Mouse (Mus musculus) heart, postnatal 0 days (tissue): ENCODE results near the gene Ptov1. TPM values are rescaled to one million over a fixed set of nuclear protein-coding genes. Genes with fewer than 3 reads are reported as not detected.

Experiments used
- ATAC-seq: fragments of 200-750 bp; cut with Nextera tagmentation; 2 replicates; pipeline ENCODE4 v1.8.0; 2017; ENCODE audit warnings: low read depth, moderate number of reproducible peaks, moderate library complexity; ENCODE audit not compliant: insufficient read depth
- DNase-seq: peaks from one replicate; pipeline ENCODE4 v3.0.0-alpha.2; 2016; ENCODE audit warnings: low spot score
- H3K27ac ChIP-seq: fragments of 300-500 bp; sonication (generic); 2 replicates; pipeline ENCODE4 v1.5.1; 2014; ENCODE audit warnings: low read depth, mild to moderate bottlenecking
- H3K27me3 ChIP-seq: fragments of 300-500 bp; sonication (generic); 2 replicates; pipeline ENCODE4 v1.6.1; 2014; ENCODE audit warnings: low read length, mixed read lengths; ENCODE audit not compliant: control insufficient read depth, insufficient read depth
- H3K36me3 ChIP-seq: fragments of 300-500 bp; sonication (generic); replicated peaks from 2 replicates; pipeline ENCODE4 v1.6.1; 2014; ENCODE audit warnings: low read length, mixed read lengths; ENCODE audit not compliant: control insufficient read depth, insufficient read depth
- H3K4me1 ChIP-seq: fragments of 300-500 bp; sonication (generic); 2 replicates; pipeline ENCODE4 v1.6.1; 2014; ENCODE audit warnings: antibody characterized with exemption; ENCODE audit not compliant: control insufficient read depth, insufficient read depth
- H3K4me2 ChIP-seq: fragments of 300-500 bp; sonication (generic); 2 replicates; pipeline ENCODE4 v1.6.1; 2014; ENCODE audit warnings: low read depth, mild to moderate bottlenecking, low read length, moderate library complexity
- H3K4me3 ChIP-seq: fragments of 300-500 bp; sonication (generic); 2 replicates; pipeline ENCODE4 v1.5.1; 2014; ENCODE audit warnings: low read depth, low read length
- H3K9ac ChIP-seq: fragments of 300-500 bp; sonication (generic); replicated peaks from 2 replicates; pipeline ENCODE4 v1.6.1; 2014; ENCODE audit warnings: low read depth, low read length, mixed read lengths
- H3K9me3 ChIP-seq: fragments of 300-500 bp; sonication (generic); replicated peaks from 2 replicates; pipeline ENCODE4 v1.6.1; 2016; ENCODE audit warnings: low read length; ENCODE audit not compliant: control insufficient read depth
- CTCF ChIP-seq: IDR thresholded peaks from 2 replicates; pipeline ENCODE4 v1.5.1; 2016; ENCODE audit warnings: antibody characterized with exemption, control low read depth, low read depth
- EP300 ChIP-seq: IDR thresholded peaks from 2 replicates; pipeline ENCODE4 v1.6.1; 2016; ENCODE audit warnings: antibody characterized with exemption, low read depth
- WGBS: fragments of 180-500 bp; shearing (Covaris S2); extraction: QIAGEN DNeasy Blood & Tissue Kit; methylation state at CpG from one replicate; pipeline ENCODE4 v1.1.7; 2014; 5-methylcytosine and 5-hydroxymethylcytosine counted together
- microRNA counts: library from miRNA; unstranded; fragments of <30 nt; microRNA quantifications from one replicate; lab custom pipeline; 2015
- microRNA-seq: library from miRNA; unstranded; fragments of <30 nt; microRNA quantifications from one replicate; pipeline ENCODE4, GENCODE M21; 2016
- polyA plus RNA-seq: library from polyadenylated mRNA; unstranded; fragments of >200 nt; fragmentation: Nextera tagmentation; extraction: Ambion mirVana; gene quantifications from 2 replicates; pipeline ENCODE4 v1.2.1, GENCODE M21; 2015
- total RNA-seq: library from RNA; depleted of rRNA; stranded (reverse); fragments of >200 nt; gene quantifications from 2 replicates; pipeline ENCODE4 v1.2.3, GENCODE M21; 2014; ENCODE audit warnings: low replicate concordance; rRNA removed

The Ptov1 gene
- total and polyA plus RNA-seq, 2 experiments from 2014 or later = 248 to 335 TPM

GRCm38 (mm10) chr7:44814952-44815553 lies 54.5 kb downstream of the Ptov1 start:
- no peaks in the 10 kb centered on the region for H3K9me3 ChIP-seq
- no peaks in the 10 kb centered on the region for H3K27me3 ChIP-seq
- H3K4me2 ChIP-seq = peak overlapping the region; percentile 85
- ATAC-seq (no peak), DNase-seq (no peak)
- H3K9ac ChIP-seq = peak overlapping the region; percentile 8; the same call in 1 of the 2 replicates
- TF ChIP-seq CTCF = no peak
- TF ChIP-seq EP300 = no peak
- H3K4me1 ChIP-seq = peaks cover 36% of the 10 kb centered on the region
- peak overlapping the region; percentile 98 for H3K27ac ChIP-seq
- 28% methylated on average over 14 of the region's 14 CpGs for WGBS
- peak overlapping the region; percentile 78 for H3K4me3 ChIP-seq
- H3K36me3 ChIP-seq = peaks cover 12% of the 10 kb centered on the region; the same call in 1 of the 2 replicates

GRCm38 (mm10) chr7:44814423-44814822 lies 55.2 kb downstream of the Ptov1 start:
- DNase-seq (no peak), ATAC-seq (no peak)
- no peak overlapping the region for H3K27ac ChIP-seq
- peaks cover 12% of the 10 kb centered on the region; the same call in 1 of the 2 replicates for H3K36me3 ChIP-seq
- no peak overlapping the region for H3K4me2 ChIP-seq
- TF ChIP-seq CTCF = no peak
- TF ChIP-seq EP300 = no peak
- H3K4me3 ChIP-seq = no peak overlapping the region
- H3K9ac ChIP-seq = no peak overlapping the region
- H3K4me1 ChIP-seq = peaks cover 30% of the 10 kb centered on the region
- H3K9me3 ChIP-seq = no peaks in the 10 kb centered on the region
- 90% methylated on average over 4 of the region's 4 CpGs for WGBS
- H3K27me3 ChIP-seq = no peaks in the 10 kb centered on the region

GRCm38 (mm10) chr7:44813985-44814384 lies 55.6 kb downstream of the Ptov1 start:
- Histone ChIP-seq H3K4me2 (no peak overlapping the region), H3K36me3 (peaks cover 12% of the 10 kb centered on the region; the same call in 1 of the 2 replicates), H3K4me1 (peaks cover 26% of the 10 kb centered on the region), H3K27ac (no peak overlapping the region), H3K4me3 (no peak overlapping the region), H3K27me3 (no peaks in the 10 kb centered on the region), H3K9me3 (no peaks in the 10 kb centered on the region), H3K9ac (no peak overlapping the region)
- WGBS = 86% methylated on average over 3 of the region's 3 CpGs
- no peak for ATAC-seq
- no peak for DNase-seq
- TF ChIP-seq CTCF = no peak
- TF ChIP-seq EP300 = no peak

MicroRNAs encoded within 50 kb of the gene (microRNA counts, 519-probe panel; counts per million panel counts)
- microRNA mmu-miR-707 (lab: Ali Mortazavi, UCI) = not detected

Small RNA genes lying within 50 kb of the gene (microRNA-seq; reads per million reads assigned to microRNA genes)
- gene Mir707 = not detected

Other genes starting within 250 kb of the Ptov1 start
- gene Myh14, start 198.9 kb downstream of the Ptov1 start, total RNA-seq = 2.9 TPM in 2 replicates
- 0.89 and 1.4 TPM in 2 replicates for gene Myh14, start 198.9 kb downstream of the Ptov1 start, polyA plus RNA-seq
- gene Izumo2, start 161.0 kb downstream of the Ptov1 start, total RNA-seq = not detected in 2 replicates
- gene Izumo2, start 161.0 kb downstream of the Ptov1 start, polyA plus RNA-seq = not detected in 2 replicates
- 25.7 and 31.7 TPM in 2 replicates for gene Vrk3, start 121.4 kb downstream of the Ptov1 start, total RNA-seq
- gene Vrk3, start 121.4 kb downstream of the Ptov1 start, polyA plus RNA-seq = 28.7 and 32.9 TPM in 2 replicates
- 0.46 TPM in 1 of 2 replicates, not detected in the other for gene Zfp473, start 118.7 kb downstream of the Ptov1 start, total RNA-seq
- 0.15 TPM in 2 replicates for gene Zfp473, start 118.7 kb downstream of the Ptov1 start, polyA plus RNA-seq
- gene Nup62, start 53.7 kb downstream of the Ptov1 start, total RNA-seq = 75.3 and 78.0 TPM in 2 replicates
- gene Nup62, start 53.7 kb downstream of the Ptov1 start, polyA plus RNA-seq = 37.6 and 40.9 TPM in 2 replicates
- gene Il4i1, start 53.4 kb downstream of the Ptov1 start, total RNA-seq = not detected in 2 replicates
- 0.93 and 1.1 TPM in 2 replicates for gene Il4i1, start 53.4 kb downstream of the Ptov1 start, polyA plus RNA-seq
- gene Atf5, start 53.1 kb downstream of the Ptov1 start, total RNA-seq = 5.6 and 16.0 TPM in 2 replicates
- 3.0 and 3.5 TPM in 2 replicates for gene Atf5, start 53.1 kb downstream of the Ptov1 start, polyA plus RNA-seq
- 81.8 and 137 TPM in 2 replicates for gene Akt1s1, start 20.8 kb downstream of the Ptov1 start, total RNA-seq
- 91.3 and 91.8 TPM in 2 replicates for gene Akt1s1, start 20.8 kb downstream of the Ptov1 start, polyA plus RNA-seq
- 43.5 and 101 TPM in 2 replicates for gene Tbc1d17, start 20.7 kb downstream of the Ptov1 start, total RNA-seq
- gene Tbc1d17, start 20.7 kb downstream of the Ptov1 start, polyA plus RNA-seq = 51.7 and 57.5 TPM in 2 replicates
- 43.6 and 45.9 TPM in 2 replicates for gene Pnkp, start 12.6 kb downstream of the Ptov1 start, total RNA-seq
- 24.5 and 27.2 TPM in 2 replicates for gene Pnkp, start 12.6 kb downstream of the Ptov1 start, polyA plus RNA-seq
- gene Med25, start 22.9 kb upstream of the Ptov1 start, total RNA-seq = 112 and 136 TPM in 2 replicates
- gene Med25, start 22.9 kb upstream of the Ptov1 start, polyA plus RNA-seq = 69.0 and 73.3 TPM in 2 replicates
- 25.0 and 50.8 TPM in 2 replicates for gene Fuz, start 26.3 kb upstream of the Ptov1 start, total RNA-seq
- gene Fuz, start 26.3 kb upstream of the Ptov1 start, polyA plus RNA-seq = 10.0 and 12.0 TPM in 2 replicates
- 63.1 and 99.0 TPM in 2 replicates for gene Ap2a1, start 59.7 kb upstream of the Ptov1 start, total RNA-seq
- 36.2 and 37.1 TPM in 2 replicates for gene Ap2a1, start 59.7 kb upstream of the Ptov1 start, polyA plus RNA-seq
- not detected in 2 replicates for gene Tsks, start 73.4 kb upstream of the Ptov1 start, total RNA-seq
- gene Tsks, start 73.4 kb upstream of the Ptov1 start, polyA plus RNA-seq = 0.16 and 0.27 TPM in 2 replicates
- gene Cpt1c, start 105.1 kb upstream of the Ptov1 start, total RNA-seq = 7.5 and 12.7 TPM in 2 replicates
- gene Cpt1c, start 105.1 kb upstream of the Ptov1 start, polyA plus RNA-seq = 3.4 and 3.9 TPM in 2 replicates
- 152 and 173 TPM in 2 replicates for gene Prmt1, start 116.8 kb upstream of the Ptov1 start, total RNA-seq
- gene Prmt1, start 116.8 kb upstream of the Ptov1 start, polyA plus RNA-seq = 271 and 300 TPM in 2 replicates
- 31.7 and 61.1 TPM in 2 replicates for gene Irf3, start 127.9 kb upstream of the Ptov1 start, total RNA-seq
- 44.8 and 51.7 TPM in 2 replicates for gene Irf3, start 127.9 kb upstream of the Ptov1 start, polyA plus RNA-seq
- 20.3 and 22.0 TPM in 2 replicates for gene Bcl2l12, start 128.9 kb upstream of the Ptov1 start, total RNA-seq
- gene Bcl2l12, start 128.9 kb upstream of the Ptov1 start, polyA plus RNA-seq = 25.5 and 27.5 TPM in 2 replicates
- gene Scaf1, start 146.6 kb upstream of the Ptov1 start, total RNA-seq = 37.8 and 38.9 TPM in 2 replicates
- gene Scaf1, start 146.6 kb upstream of the Ptov1 start, polyA plus RNA-seq = 15.9 and 17.9 TPM in 2 replicates
- 38.4 and 62.0 TPM in 2 replicates for gene Rras, start 148.2 kb upstream of the Ptov1 start, total RNA-seq
- 85.7 and 90.0 TPM in 2 replicates for gene Rras, start 148.2 kb upstream of the Ptov1 start, polyA plus RNA-seq
- 5.4 and 12.5 TPM in 2 replicates for gene Prr12, start 183.1 kb upstream of the Ptov1 start, total RNA-seq
- 3.8 TPM in 2 replicates for gene Prr12, start 183.1 kb upstream of the Ptov1 start, polyA plus RNA-seq
- 21.5 and 73.9 TPM in 2 replicates for gene Nosip, start 192.6 kb upstream of the Ptov1 start, total RNA-seq
- 38.2 and 43.7 TPM in 2 replicates for gene Nosip, start 192.6 kb upstream of the Ptov1 start, polyA plus RNA-seq
- gene Prrg2, start 192.9 kb upstream of the Ptov1 start, total RNA-seq = 8.3 and 22.0 TPM in 2 replicates
- 12.4 and 13.3 TPM in 2 replicates for gene Prrg2, start 192.9 kb upstream of the Ptov1 start, polyA plus RNA-seq
- gene Rcn3, start 222.4 kb upstream of the Ptov1 start, total RNA-seq = 125 and 141 TPM in 2 replicates
- 100 and 108 TPM in 2 replicates for gene Rcn3, start 222.4 kb upstream of the Ptov1 start, polyA plus RNA-seq
- 48.9 and 51.6 TPM in 2 replicates for gene Fcgrt, start 234.1 kb upstream of the Ptov1 start, total RNA-seq
- 59.5 and 67.9 TPM in 2 replicates for gene Fcgrt, start 234.1 kb upstream of the Ptov1 start, polyA plus RNA-seq